Mouse (Mus musculus): ENCODE measurements around the gene Svs6.

GRCm38 (mm10) chr2:164278359-164278758 lies 38.2 kb upstream of the Svs6 start, which contains the start of gene Svs4:
- TF ChIP-seq CTCF (IDR thresholded peaks at IDR 0.05; ENCODE audit: extremely low read depth, insufficient read depth, insufficient read length, insufficient replicate concordance) (no peak), POLR2A (IDR thresholded peaks at IDR 0.05; ENCODE audit: low read depth, low read length) (no peak)
